Mouse (Mus musculus) cerebellum, adult 8-10 months (tissue): ENCODE measurements around the gene Itln1.
"Not testable (repeated sequence)": the region's sequence is repeated elsewhere in the genome, so short reads cannot be mapped to it uniquely, and the experiment has no call there.

Experiments used
- DNase-seq: peaks from one replicate; pipeline ENCODE4 v3.0.0; 2022

Gene Itln1

GRCm38 (mm10) chr1:171513234-171513633 lies 21.9 kb downstream of the Itln1 start:
- no peak for DNase-seq

- no peak for DNase-seq
Measured at GRCm38 (mm10) chr1:171504586-171504985, 30.5 kb downstream of the Itln1 start.

GRCm38 (mm10) chr1:171503592-171504291 lies 31.4 kb downstream of the Itln1 start:
- DNase-seq: peak; percentile 58

- DNase-seq: peak; percentile 86
Measured at GRCm38 (mm10) chr1:171503250-171503591, 31.9 kb downstream of the Itln1 start, which contains the start of gene Alyref2. Gene Alyref2 (plus strand): TSS chr1:171503478.

- DNase-seq: peak; percentile 26
Measured at GRCm38 (mm10) chr1:171502388-171503249, 32.5 kb downstream of the Itln1 start.

GRCm38 (mm10) chr1:171501636-171502080 lies 33.4 kb downstream of the Itln1 start:
- no peak for DNase-seq

- DNase-seq: no peak
Measured at GRCm38 (mm10) chr1:171501016-171501610, 34.0 kb downstream of the Itln1 start.

GRCm38 (mm10) chr1:171499856-171500255 lies 35.2 kb downstream of the Itln1 start:
- no peak for DNase-seq

- no peak for DNase-seq
Measured at GRCm38 (mm10) chr1:171495371-171495770, 39.7 kb downstream of the Itln1 start.

- no peak for DNase-seq
Measured at GRCm38 (mm10) chr1:171494241-171494640, 40.9 kb downstream of the Itln1 start.

- peak; percentile 68 for DNase-seq
Measured at GRCm38 (mm10) chr1:171478968-171479367, 56.1 kb downstream of the Itln1 start.

- no peak for DNase-seq
Measured at GRCm38 (mm10) chr1:171477758-171478545, 57.1 kb downstream of the Itln1 start.

- no peak for DNase-seq
Measured at GRCm38 (mm10) chr1:171477123-171477522, 58.0 kb downstream of the Itln1 start.

- DNase-seq: no peak
Measured at GRCm38 (mm10) chr1:171473920-171474640, 61.0 kb downstream of the Itln1 start.

GRCm38 (mm10) chr1:171473506-171473905 lies 61.6 kb downstream of the Itln1 start:
- DNase-seq: no peak

- not testable (repeated sequence) for DNase-seq
Measured at GRCm38 (mm10) chr1:171471941-171472340, 63.2 kb downstream of the Itln1 start.

- no peak for DNase-seq
Measured at GRCm38 (mm10) chr1:171471452-171471851, 63.6 kb downstream of the Itln1 start.

GRCm38 (mm10) chr1:171470896-171471295 lies 64.2 kb downstream of the Itln1 start:
- DNase-seq: no peak

GRCm38 (mm10) chr1:171470371-171470871 lies 64.7 kb downstream of the Itln1 start:
- peak; percentile 43 for DNase-seq

- no peak for DNase-seq
Measured at GRCm38 (mm10) chr1:171469678-171470077, 65.4 kb downstream of the Itln1 start.
